Mouse (Mus musculus) liver, adult 2 months (tissue): ENCODE results near the gene Rln1.

Source experiments
- CTCF ChIP-seq: fragments of 200-500 bp; IDR thresholded peaks from 2 replicates; pipeline ENCODE4 v1.5.1; 2011; ENCODE audit warnings: low read depth, low read length, control low read depth
- POLR2A ChIP-seq: fragments of 200-500 bp; IDR thresholded peaks from 2 replicates; pipeline ENCODE4 v1.6.1; 2011; ENCODE audit warnings: low read length, control low read depth; ENCODE audit not compliant: insufficient read depth; ENCODE audit errors: extremely low read depth

DNA sequence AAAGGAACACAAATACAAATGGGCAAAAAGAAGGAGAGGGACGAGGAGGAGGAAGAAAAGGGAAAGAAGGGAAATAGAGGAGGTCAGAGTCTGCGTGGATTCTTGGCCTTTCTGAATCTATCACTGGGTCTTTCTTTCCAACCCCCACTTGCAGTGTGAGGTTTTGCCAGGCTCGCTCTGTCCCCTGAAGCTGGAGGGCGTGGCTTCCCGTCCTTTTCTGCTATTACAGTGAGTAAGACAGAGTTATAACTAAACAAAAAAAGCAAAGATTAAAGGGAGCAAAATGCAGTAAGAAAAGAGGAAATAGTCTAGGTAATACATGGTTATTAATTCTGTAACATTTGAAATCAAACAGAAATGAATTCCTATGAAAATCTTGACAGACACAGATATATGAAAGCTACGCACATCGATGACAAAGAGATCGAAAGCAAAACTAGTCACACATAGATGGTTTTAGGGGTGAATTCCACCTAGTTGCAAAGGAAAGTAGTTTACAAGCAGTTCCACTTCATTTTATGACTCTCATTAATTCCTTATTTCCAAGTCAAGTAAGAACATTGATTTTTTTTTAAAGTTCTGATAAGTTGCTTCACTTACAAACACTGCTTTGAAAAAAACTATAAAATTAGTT lies 10.9 kb downstream of the Rln1 start:
- no peak for TF ChIP-seq CTCF
- no peak for TF ChIP-seq POLR2A
